Mouse (Mus musculus) liver, adult 2 months (tissue): Measurements from ENCODE around the gene Vmn1r131.
"Not testable (repeated sequence)": the region's sequence is repeated elsewhere in the genome, so short reads cannot be mapped to it uniquely, and the experiment has no call there.

Experiments
- CTCF ChIP-seq: fragments of 200-500 bp; IDR thresholded peaks from 2 replicates; pipeline ENCODE4 v1.5.1; 2011; ENCODE audit warnings: low read depth, low read length, control low read depth
- POLR2A ChIP-seq: fragments of 200-500 bp; IDR thresholded peaks from 2 replicates; pipeline ENCODE4 v1.6.1; 2011; ENCODE audit warnings: low read length, control low read depth; ENCODE audit not compliant: insufficient read depth; ENCODE audit errors: extremely low read depth

GRCm38 (mm10) chr7:21511480-21511879, 34.4 kb downstream of the Vmn1r131 start, which contains the start of gene Vmn1r130:
- not testable (repeated sequence) for TF ChIP-seq CTCF, POLR2A
